Mouse (Mus musculus) thymus, postnatal 25 days (tissue): Measurements from ENCODE around the gene Acsl1.
A peak's percentile ranks its signal among the peaks of the same experiment; 100 is the strongest.

Experiments used
- DNase-seq: peaks from one replicate; pipeline ENCODE4 v3.0.0; 2022

The Acsl1 gene

DNA sequence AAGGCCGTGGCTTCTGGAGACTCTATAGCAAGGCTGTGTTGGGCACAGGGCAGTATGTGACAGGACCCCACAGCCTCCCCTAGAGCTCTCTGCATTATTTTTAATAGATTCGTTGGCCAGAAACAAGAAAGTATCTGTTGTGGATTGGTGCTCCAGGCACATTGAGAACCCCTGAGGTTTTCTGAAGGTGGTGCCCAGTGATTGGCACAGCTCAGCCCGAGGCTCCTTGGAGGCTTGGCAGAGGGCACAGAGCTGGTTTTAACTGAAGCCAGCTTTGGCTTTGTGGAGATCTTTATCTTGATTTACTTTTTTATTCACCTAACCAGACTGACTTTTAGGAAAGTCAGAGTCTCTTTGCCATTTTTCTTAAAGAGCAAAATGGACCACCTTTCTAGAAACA, 38.6 kb downstream of the Acsl1 start:
- no peak for DNase-seq

DNA sequence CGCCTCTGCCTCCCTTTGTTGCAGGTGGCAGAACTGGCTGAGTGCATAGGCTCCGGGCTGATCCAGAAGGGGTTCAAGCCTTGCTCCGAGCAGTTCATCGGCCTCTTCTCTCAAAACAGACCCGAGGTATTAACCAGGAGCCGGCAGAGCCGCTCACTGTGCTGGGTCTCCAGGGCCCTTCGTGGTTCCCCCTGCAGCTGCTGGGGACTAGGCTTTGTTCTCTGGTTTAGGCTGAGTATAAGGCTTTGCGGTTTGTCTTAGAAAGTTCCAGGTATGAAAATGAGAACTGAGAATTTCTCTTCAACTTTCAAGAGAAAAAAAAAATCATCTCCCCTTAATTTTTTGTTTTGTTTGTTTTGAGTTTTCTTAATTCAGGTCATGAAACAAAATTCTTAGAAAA, 40.5 kb downstream of the Acsl1 start:
- peak; percentile 36 for DNase-seq

DNA sequence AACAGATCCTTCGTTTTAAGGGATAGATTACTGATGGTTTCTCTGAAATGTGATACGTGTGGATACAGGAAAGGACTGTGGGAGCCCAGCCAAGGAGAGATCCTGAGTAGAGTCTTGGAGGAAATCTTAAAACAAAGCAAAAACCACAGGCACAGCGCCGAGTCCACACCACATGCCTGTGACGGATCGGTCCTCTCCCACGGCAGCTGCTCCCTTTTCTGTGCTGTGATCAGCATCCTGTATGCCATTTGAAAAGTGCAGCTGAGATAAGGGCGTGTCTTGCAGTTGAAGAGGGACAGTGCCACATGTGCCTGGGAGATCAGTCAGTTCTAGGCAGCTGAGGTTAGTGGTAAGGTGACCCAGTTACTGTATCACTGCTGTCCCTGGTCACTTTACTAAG, 41.7 kb downstream of the Acsl1 start:
- peak; percentile 39 for DNase-seq

DNA sequence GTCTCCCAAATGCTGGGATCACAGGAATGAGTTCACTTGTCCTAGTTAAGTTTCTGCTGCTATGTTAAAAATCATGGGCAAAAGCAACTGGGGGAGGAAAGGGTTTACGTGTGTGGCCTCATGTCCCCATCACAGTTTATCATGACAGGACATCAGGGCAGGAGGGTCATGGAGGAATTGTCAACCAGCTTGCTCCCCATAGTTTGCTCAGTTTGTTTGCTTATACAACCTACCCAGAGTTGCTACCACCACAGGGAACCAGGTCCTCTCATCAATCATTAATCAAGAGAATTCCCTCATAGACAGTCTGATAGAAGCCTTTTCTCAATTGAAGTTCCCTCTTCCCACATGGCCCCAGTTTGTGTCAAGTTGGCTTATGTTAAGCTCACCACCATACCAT, 43.2 kb downstream of the Acsl1 start:
- DNase-seq = no peak

DNA sequence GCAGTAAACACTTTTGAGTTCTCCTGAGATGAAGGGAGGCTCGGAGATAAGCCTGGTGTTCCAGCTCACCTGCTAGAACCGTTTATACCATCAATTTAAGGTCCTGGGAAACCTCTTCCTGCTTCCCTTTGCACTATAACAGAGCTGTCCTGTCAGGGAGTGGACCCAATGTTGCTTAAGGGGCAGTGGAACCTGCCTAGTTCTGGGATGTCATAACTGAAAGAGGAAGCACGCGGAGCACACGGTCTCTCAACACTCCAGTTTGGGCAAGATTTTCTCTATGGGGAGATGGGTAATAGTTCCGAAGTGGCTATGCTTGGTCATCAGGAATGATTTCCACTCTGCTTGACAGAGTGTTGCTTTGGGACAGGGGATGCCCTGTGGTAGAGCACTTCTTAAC, 49.8 kb downstream of the Acsl1 start:
- no peak for DNase-seq

DNA sequence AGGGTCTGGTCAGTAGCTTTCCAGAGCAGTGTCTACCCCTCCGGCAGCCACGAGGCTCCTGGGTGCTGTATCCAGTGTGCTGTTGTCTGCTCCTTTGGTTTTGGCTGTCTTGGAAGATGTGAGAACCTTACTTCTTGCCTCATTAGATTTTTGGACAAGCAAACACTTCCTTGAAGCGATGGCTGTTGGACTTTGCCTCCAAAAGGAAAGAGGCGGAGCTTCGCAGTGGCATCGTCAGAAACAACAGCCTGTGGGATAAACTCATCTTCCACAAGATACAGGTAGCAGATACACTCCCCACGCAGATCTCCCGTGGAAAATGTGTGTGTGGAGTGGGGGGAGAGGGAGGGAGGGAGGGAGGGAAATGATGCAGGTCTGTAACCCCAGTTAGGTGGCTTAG, 55.3 kb downstream of the Acsl1 start:
- DNase-seq = no peak

DNA sequence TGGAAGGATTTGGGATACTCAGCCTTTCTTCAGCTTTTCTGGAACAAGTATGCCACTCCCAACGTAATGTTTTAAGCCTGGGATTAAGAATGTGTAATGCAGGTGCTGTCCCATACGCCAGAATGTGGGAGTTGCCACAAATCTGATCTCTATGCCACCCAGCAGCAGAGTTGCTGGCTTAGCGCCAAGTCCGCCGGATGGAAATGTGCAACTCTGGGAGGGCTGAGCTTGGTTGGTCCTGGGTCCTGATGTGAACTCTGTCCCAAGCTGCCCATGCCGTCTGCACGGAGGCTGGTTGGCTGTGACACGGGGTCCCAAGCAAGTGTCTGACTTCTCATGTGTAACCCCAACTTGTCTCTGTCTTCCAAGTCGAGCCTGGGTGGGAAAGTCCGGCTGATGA, 56.0 kb downstream of the Acsl1 start:
- DNase-seq = no peak

DNA sequence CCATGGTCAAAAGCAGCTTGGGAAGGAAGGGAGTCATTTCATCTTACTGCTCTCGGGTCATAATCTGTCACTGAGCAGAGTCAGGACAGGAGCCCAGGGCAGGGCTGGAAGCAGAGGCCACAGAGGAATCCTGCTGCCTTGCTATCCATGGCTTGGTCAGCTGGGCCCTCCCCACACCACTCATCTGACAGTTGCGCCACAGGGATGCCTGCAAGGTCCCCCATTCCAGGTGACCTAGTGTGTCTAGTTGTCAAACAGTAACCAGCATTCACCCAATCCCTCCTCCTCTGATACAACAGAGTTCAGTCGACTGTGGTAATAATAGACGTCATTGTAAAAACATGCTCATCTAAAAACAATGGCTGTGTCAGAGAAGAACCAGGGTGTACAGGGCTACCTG, 58.7 kb downstream of the Acsl1 start:
- DNase-seq = no peak

DNA sequence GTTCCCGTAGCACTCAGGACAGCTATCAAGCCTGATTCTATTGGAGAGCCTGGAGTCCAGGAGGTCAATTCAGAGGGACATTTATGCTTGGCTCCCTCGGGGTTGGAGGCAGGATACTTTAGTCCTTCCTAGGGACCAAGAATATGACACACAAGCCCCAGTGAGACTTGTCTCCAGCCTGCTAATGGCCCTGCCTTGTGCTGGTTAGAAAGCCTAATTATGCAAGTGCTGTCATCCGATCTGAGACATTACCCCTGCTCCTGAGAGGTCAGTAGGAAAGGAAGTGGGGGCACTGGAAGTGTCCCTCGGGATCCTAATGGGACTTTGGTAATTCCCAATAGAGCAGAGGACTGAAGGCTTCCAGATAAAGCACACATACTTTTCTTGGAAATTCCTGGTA, 59.7 kb downstream of the Acsl1 start:
- DNase-seq = no peak

DNA sequence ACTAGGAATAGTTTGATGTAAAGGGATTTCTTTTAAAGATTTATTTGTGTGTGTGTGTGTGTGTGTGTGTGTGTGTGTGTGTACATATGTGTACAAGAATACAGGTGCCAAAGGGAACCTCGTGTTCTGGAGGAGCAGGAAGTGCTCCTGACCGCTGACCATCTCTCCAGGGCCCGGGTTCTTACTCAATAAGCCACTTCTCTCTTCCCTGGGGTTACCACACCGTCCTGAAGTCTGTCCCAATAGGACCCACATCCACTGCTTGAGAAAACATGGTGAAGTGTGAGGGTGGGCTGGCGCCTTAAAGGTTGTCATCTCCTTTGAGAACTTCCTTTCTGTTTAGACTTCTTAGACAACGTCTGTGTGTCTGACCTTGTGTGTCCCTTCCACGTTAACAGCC, 63.1 kb downstream of the Acsl1 start:
- no peak for DNase-seq

DNA sequence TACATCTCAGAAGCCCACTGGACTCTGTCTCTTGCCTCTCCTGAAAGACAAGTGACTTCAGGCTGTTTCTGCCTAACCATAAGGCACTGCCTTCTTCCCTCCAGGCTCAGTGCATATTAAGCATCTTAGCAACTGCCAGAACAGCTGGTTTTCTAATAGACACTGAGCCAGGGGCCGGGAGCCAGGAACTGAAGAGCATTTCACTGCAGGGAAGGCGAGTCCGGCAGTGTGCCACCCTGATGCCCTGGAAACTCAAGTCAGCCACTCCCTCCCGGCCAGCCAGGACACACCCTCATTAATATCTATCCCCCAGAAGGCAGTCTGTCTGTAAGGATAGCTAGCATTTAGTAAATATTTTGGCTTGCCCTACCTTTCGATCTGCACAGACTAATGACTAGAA, 68.9 kb downstream of the Acsl1 start:
- DNase-seq = no peak

DNA sequence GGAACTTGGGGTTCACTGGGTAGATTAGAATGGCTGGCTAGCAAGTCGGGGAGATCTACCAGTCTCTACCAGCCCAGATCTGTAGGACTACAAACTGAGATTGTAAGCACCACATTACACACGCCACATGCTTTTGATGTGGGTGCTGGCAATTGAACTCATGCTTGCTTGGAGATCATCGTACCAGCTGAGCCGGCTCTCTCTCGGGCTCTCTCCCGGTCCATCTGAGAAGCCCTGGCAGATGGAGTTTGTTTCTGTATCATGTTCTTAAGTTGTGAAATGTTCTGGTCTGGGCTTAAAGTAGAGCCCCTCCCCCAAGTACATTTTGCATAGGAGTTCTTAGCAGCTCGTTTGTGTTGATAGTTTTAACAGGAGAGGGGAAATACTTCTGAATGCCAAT, 72.4 kb downstream of the Acsl1 start:
- DNase-seq = peak; percentile 50

DNA sequence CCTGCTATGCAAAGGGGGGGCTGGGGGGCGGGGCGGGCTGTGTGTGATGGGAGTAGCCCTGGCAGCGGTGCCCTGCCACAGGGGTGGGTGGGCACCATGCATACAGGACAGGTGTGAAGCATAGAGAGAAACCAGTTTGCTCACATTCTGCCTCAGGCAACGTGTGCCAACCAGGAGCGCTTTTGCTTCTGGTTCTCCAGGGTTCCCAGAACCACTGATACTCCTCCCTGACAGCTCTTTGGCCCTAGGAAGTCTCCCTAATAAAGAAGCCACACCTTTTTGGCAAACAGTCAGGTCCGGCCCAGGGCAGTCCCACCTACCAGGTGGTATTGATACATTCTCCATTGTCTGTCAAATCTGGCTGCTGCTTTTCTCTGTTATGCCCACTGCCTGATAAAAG, 72.8 kb downstream of the Acsl1 start:
- DNase-seq = no peak

DNA sequence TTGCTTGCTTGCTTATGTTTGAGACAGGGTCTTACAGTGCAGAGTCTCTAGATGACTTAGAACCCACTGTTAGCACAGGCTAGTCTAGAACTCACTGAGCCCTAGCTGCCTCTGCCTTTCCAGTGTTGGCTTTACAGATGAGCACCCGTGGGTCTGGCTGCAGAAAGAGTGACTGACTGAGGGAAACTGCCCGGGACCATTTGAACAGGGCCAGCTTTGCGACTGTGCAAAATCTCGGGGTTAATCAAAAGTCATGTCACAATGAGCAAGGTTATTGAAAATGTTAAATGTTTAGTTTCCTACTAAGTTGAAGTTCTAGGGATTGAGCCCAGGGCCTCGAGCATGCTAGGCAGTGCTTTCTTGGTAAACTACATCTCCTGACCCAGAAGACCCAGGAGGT, 75.0 kb downstream of the Acsl1 start:
- DNase-seq = no peak

DNA sequence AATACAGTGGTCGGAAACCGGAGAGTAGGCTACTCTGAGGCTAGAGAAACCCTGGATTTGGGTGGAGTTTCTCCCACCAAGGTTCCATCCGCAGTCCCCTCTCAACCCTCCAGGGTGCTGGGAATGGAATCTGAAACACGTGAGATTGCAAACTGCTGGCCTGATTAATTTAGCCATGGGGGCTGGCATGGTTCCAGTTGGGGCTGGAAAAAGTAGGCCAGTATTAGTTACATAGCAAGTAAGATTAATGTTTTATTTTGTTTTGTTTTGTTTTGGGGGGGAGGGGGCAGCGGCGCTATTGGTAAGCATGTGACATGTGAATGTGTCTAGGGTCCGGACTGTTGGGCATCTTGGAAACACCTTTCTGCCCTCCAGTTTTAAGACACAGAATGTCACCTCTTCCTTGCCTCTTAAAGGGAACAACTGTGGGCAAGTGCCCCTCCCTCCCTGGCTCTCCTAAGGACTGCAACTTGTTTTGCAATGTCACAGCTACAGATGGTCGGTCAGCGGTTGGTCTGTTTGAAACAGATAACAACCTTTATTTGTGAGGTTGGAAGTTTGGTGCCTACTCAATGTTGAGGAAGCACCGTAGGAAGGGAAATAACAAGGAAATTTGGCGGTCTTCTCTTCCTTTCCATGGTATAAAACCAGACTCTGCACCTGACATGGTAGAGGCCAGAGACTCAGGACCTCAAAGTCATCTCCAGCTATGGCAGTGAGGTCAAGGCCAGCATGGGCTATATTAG, 75.8 kb downstream of the Acsl1 start:
- DNase-seq = no peak

DNA sequence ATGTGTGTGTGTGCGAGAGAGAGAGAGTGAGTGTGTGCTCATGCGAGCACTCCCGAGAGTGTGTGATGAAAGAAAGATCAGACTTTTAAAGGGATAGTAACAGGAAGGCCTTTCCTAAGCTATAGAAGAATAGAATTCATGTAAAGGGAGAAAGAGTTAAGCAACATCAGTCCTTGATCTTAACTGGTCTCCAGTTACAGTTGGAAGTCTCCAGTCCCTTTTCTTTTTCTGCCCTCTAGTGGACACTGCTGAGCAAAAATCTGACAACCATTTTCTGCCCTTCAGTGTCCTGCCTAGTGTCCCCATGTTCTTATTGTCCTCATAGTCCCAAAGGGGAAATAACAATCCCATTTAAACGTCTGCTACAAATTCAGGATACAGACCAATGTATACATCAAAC, 76.4 kb downstream of the Acsl1 start:
- DNase-seq = peak; percentile 8

DNA sequence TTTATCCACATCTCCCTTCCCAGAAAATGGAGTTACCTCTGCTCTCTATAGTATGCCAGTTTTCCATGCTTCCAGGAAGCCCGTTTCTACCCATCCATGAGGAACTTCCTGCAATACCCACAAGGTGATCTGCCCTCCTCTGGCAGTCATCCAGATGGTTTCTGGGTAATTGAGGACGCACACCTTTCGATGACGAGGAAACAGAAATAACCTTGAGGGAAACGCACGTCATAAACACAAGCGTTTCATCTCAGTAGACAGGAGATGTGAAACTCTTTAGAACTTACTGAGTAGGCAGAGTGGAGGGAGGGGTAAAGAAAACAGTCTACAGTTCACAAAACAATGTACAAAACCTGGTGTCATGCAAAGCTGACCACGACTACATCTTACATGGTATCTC, 79.2 kb downstream of the Acsl1 start:
- DNase-seq = no peak

DNA sequence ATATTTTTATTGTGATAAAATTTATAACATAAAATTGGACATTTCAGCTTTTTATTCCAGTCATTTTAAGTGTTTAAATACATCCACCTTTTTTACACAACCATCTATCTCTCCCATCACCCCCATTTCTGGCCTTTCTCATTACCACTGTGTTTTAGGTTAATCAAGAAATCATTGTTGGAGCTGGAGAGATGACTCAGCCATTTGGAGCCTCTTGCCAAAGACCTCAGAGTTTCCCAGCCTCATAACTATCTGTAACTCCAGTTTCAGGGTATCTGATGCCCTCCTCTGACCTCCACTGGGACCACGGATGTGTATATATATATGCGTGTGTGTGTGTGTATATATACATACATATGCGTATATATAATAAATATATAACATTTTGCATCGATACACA, 80.2 kb downstream of the Acsl1 start:
- DNase-seq = no peak

DNA sequence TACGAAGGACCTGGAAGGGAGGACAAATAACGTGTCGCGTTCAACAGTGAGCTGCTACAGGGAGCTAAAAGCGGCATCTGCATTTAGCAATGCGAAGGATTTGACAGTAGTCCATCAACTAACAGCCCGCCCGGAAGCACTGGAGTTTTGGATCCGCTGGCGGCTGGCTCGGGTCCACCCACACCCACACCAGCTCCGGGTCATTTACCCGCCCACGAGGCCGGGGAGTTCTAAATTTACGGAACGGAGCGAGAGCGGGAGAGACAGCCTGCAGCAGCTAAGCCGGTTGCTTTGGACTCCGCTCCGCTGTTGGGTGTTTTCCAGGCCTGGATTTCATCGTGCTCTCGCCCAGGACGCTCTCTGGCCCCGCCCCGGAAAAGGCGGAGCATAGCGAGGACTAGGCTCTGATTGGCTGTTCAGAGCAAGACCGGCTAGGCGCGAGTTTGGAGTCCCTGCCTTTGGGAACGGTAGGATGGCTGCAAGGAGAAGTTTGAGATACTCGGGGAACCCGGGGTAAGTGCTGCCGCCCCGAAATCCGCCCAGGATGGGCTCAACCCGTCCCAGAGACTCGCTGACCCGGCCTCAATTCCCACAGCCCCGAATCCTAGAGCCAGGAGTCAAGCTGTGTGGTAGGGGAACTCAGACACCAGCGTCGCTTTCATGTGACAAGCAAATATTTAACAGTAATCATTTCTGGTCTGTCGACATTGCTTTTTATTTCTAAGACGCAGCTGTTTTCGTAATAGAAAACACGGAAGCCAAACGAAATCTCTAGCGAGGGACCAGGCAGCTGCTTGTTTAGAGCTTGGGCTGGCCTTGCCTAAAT, 81.0 kb downstream of the Acsl1 start, which contains the start of gene Cenpu:
Gene Cenpu (plus strand): TSS at position 414 of the 826 bp plus-strand sequence.
- DNase-seq = peak; percentile 100

DNA sequence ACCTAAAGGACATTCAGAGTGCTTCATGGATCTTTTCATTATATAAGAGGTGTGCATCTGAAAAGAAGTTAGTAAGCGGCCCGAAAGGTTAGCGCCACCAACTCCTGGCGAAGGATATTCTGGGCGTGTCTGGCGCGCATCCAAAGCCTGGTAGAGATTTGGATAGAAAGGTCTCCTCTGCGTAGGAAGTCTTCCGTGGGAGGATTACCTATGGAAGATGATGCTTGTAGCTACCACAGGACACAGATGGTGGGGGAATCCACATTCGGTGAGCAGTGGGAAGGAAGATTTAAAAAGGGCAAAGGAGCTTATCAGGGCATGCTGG, 81.6 kb downstream of the Acsl1 start:
- no peak for DNase-seq

DNA sequence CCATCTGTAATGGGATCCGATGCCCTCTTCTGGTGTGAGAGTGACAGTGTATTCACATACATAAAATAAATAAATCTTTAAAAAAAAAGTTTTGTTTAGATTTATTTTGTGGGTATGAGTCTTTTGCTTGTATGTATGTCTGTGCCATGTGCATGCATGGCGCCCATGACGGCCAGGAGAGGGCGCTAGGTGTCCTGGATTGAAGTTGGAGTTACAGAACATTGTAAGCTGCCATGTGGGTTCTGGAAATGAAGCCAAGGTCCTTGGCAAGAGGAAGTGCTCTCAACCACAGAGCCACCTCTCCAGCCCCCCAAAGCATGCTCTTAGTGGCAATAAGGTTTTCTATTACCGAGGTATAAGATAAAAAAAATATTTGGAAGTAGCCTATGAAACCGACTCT, 88.6 kb downstream of the Acsl1 start:
- peak; percentile 25 for DNase-seq

DNA sequence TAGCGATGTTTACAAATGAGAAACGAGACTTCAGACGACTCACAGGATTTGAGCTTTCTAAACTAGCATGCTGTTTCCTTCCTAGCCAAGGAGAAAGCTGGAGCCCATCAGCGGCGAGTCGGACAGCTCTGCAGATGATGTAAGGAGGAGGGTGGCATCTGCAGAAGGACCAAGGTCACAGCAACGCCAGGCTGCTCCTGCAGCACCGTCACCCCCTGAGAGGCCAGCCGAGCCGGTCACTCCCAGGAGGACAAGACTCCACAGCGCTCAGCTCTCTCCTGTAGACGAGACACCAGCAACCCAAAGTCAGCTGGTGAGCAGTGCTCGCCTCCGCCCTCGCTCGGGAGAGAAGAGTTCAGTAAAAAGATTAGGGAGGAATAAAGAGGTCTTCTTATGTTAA, 91.5 kb downstream of the Acsl1 start:
- DNase-seq = no peak

DNA sequence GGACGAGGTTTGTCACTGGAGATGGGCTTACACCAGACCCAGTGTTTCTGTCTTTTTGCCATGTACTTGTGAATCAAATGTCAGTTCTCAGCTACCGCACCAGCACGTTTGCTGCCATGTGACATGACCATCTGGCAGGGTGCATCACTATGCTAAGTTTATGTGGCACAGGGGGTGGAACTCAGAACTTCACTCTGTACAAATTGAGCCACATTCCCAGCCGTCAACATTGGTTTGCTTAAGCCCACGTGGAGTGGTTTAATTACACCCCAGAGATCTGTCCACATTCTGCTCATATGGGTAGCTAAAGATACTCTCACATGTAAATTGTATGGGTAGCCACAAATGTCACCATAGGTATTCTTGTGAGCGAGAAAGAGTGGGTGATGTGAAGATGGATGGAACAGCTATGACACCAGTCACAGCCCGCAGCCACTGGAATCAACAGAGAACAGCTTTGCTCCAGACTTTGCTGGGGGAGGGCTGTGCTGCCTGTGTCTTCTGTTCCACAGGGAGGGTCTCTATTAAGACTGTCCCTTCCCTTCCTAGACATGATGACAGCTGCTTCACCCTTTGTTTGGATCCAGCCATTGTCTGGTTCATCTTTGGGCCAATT, 96.2 kb downstream of the Acsl1 start:
- DNase-seq = no peak

DNA sequence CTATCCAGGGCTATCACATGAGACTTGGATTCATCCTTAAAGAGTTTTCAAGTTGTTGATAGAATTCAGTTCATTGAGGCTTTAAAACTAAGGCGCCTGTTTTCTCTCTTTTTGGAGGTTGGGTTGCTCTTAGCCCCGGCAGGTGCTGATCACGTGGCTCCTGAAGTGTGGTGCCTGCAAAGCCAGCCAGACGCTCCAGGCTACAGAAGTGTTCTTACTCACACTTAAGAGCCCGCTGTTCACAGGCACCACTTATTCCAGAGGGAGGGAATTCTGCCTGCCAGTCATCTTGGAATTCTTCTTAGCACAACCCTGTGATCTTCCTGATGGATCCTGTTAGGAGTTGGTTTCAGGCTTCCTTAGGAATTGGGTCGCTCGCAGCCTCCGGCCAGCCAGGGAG, 97.1 kb downstream of the Acsl1 start:
- DNase-seq = no peak
